ENCODE assay signal across 19 mouse cellular contexts in the genomic region with DNA sequence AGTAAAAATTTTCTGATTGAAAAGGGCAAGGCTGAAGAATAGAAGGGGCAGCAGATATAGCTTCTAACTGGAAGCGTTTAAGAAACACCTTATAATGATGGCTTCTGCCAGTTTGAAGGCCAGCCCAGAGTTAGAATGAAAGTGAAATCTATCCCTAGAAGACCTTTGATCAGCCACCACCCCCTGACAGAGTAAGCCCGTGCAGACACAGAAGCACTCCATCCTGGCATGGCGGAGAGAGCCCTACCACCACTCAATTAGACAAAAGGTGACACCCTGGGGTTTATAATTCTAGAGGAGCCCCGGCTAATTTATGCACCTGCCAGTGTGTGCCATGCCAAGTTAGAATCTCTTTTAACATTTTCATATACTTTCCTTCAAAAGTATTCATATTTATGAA.
A peak's percentile ranks its signal among the peaks of the same experiment; 100 is the strongest.
DNase-seq lines count a peak whose midpoint lies in the region; ATAC-seq and TF ChIP-seq lines count a peak whose summit lies in the region.
"Had no signal": no experiment of that assay in that cellular context is flagged by ENCODE, and none has a peak within 500 bp of the region (broad histone marks: within the 10 kb centered on the region; RNA-seq: fewer than 3 reads in every experiment).

No protein-coding gene starts in this region.

- H3K27me3 ChIP-seq in forebrain, embryonic 12.5 days, result 0 out of 2 replicates have a peak, but pooled peaks cover 4% of the 10 kb centered on the region
- no peaks in the 10 kb centered on the region for H3K27me3 ChIP-seq in forebrain, postnatal 0 days (ENCODE audit: insufficient read depth, low read length)
- H3K27me3 ChIP-seq in kidney, postnatal 0 days (ENCODE audit: insufficient read depth, low read length), result no peaks in the 10 kb centered on the region
- no peaks in the 10 kb centered on the region for H3K27me3 ChIP-seq in embryonic facial prominence, embryonic 14.5 days (replicated peaks; ENCODE audit: control insufficient read depth, insufficient read depth, low read length)
- no peaks in the 10 kb centered on the region for H3K27me3 ChIP-seq in midbrain, postnatal 0 days (ENCODE audit: insufficient read depth, low read length)
- H3K27me3 ChIP-seq: limb, embryonic 12.5 days; lung, embryonic 15.5 days had no signal

- no peak overlapping the region for H3K4me3 ChIP-seq in forebrain, embryonic 12.5 days (replicated peaks)
- no peak overlapping the region for H3K4me3 ChIP-seq in forebrain, postnatal 0 days (ENCODE audit: low read depth, low read length)
- H3K4me3 ChIP-seq in kidney, postnatal 0 days (replicated peaks; ENCODE audit: low read depth, low read length), result no peak overlapping the region
- H3K4me3 ChIP-seq in embryonic facial prominence, embryonic 14.5 days (ENCODE audit: low read depth, low read length), result no peak overlapping the region
- no peak overlapping the region for H3K4me3 ChIP-seq in midbrain, postnatal 0 days (ENCODE audit: low read depth, low read length)
- H3K4me3 ChIP-seq: erythroblast, embryonic 14.5 days; heart, adult 2 months; limb, embryonic 12.5 days; lung, embryonic 15.5 days had no signal

- H3K9ac ChIP-seq in forebrain, embryonic 12.5 days, result no peak overlapping the region
- H3K9ac ChIP-seq in forebrain, postnatal 0 days, result no peak overlapping the region
- no peak overlapping the region for H3K9ac ChIP-seq in kidney, postnatal 0 days (ENCODE audit: low read depth, low read length)
- H3K9ac ChIP-seq in embryonic facial prominence, embryonic 14.5 days (ENCODE audit: low read depth, low read length), result no peak overlapping the region
- no peak overlapping the region for H3K9ac ChIP-seq in midbrain, postnatal 0 days (replicated peaks; ENCODE audit: low read length, poor library complexity, severe bottlenecking)
- H3K9ac ChIP-seq: limb, embryonic 12.5 days; liver, embryonic 14.5 days; lung, embryonic 15.5 days had no signal

- H3K4me1 ChIP-seq in forebrain, embryonic 12.5 days, result peaks cover 26% of the 10 kb centered on the region
- H3K4me1 ChIP-seq in forebrain, postnatal 0 days (ENCODE audit: insufficient read depth), result peaks cover 5% of the 10 kb centered on the region; the same call in 1 of the 2 replicates
- H3K4me1 ChIP-seq in kidney, postnatal 0 days (replicated peaks; ENCODE audit: insufficient read depth, low read length), result no peaks in the 10 kb centered on the region
- peaks cover 6% of the 10 kb centered on the region; the same call in 1 of the 2 replicates for H3K4me1 ChIP-seq in embryonic facial prominence, embryonic 14.5 days (ENCODE audit: control insufficient read depth, insufficient read depth, low read length)
- H3K4me1 ChIP-seq in midbrain, postnatal 0 days (ENCODE audit: insufficient read depth, low read length), result peaks cover 6% of the 10 kb centered on the region; the same call in 1 of the 2 replicates

- no peak for DNase-seq in forebrain, postnatal 0 days
- peak; percentile 16 for DNase-seq in kidney, postnatal 0 days (ENCODE audit: low spot score)
- DNase-seq in kidney, postnatal 25 days, result no peak
- no peak for DNase-seq in embryonic facial prominence, embryonic 14.5 days (ENCODE audit: low spot score)
- DNase-seq in midbrain, postnatal 0 days (ENCODE audit: low spot score), result no peak
- no peak for DNase-seq in MN1 (ENCODE audit: low spot score)
- DNase-seq: B cell, adult 2 months; cerebellum, postnatal 14 days; gastrocnemius, postnatal 10 days; heart, adult 2 months; kidney, adult 11 months; lung, postnatal 4 days; right cerebral cortex, postnatal 4 days; thymus, adult 2 months had no signal

- 0 out of 2 replicates have a peak overlapping the region, but pooled peaks have one; percentile 25 for H3K27ac ChIP-seq in forebrain, embryonic 12.5 days
- no peak overlapping the region for H3K27ac ChIP-seq in forebrain, postnatal 0 days (ENCODE audit: low read depth, low read length)
- H3K27ac ChIP-seq in kidney, postnatal 0 days, result no peak overlapping the region
- no peak overlapping the region for H3K27ac ChIP-seq in embryonic facial prominence, embryonic 14.5 days (replicated peaks; ENCODE audit: low read depth, low read length)
- 0 out of 2 replicates have a peak overlapping the region, but pooled peaks have one; percentile 13 for H3K27ac ChIP-seq in midbrain, postnatal 0 days (ENCODE audit: low read depth, low read length)
- H3K27ac ChIP-seq: heart, adult 2 months; limb, embryonic 12.5 days; liver, embryonic 14.5 days; lung, embryonic 15.5 days had no signal

- H3K9me3 ChIP-seq in forebrain, embryonic 12.5 days, result no peaks in the 10 kb centered on the region
- no peaks in the 10 kb centered on the region for H3K9me3 ChIP-seq in forebrain, postnatal 0 days (ENCODE audit: low read length)
- no peaks in the 10 kb centered on the region for H3K9me3 ChIP-seq in kidney, postnatal 0 days (replicated peaks; ENCODE audit: low read length)
- no peaks in the 10 kb centered on the region for H3K9me3 ChIP-seq in embryonic facial prominence, embryonic 14.5 days (ENCODE audit: control insufficient read depth, low read length)
- no peaks in the 10 kb centered on the region for H3K9me3 ChIP-seq in midbrain, postnatal 0 days (ENCODE audit: low read length)
- H3K9me3 ChIP-seq: limb, embryonic 12.5 days; lung, embryonic 15.5 days had no signal

- ATAC-seq in forebrain, embryonic 12.5 days (ENCODE audit: low FRiP score), result peak; percentile 43; the same call in 1 of the 2 replicates
- no peak for ATAC-seq in forebrain, postnatal 0 days
- no peak for ATAC-seq in kidney, postnatal 0 days (replicated peaks; ENCODE audit: low FRiP score, low read depth)
- ATAC-seq in embryonic facial prominence, embryonic 14.5 days (ENCODE audit: low read depth), result peak; percentile 34; the same call in 1 of the 2 replicates
- ATAC-seq in midbrain, postnatal 0 days (ENCODE audit: low FRiP score), result no peak

- TF ChIP-seq CTCF in forebrain, postnatal 0 days (IDR thresholded peaks at IDR 0.05; ENCODE audit: low read depth), result no peak
- TF ChIP-seq CTCF in kidney, postnatal 0 days (IDR thresholded peaks at IDR 0.05; ENCODE audit: low read depth), result no peak
- no peak for TF ChIP-seq CTCF in midbrain, postnatal 0 days (IDR thresholded peaks at IDR 0.05)

- WGBS in forebrain, embryonic 12.5 days, result 5% methylated on average over 4 of the region's 4 CpGs
- WGBS in forebrain, postnatal 0 days, result 11% methylated on average over 4 of the region's 4 CpGs
- 26% methylated on average over 4 of the region's 4 CpGs for WGBS in kidney, postnatal 0 days
- WGBS in embryonic facial prominence, embryonic 14.5 days, result 24% methylated on average over 4 of the region's 4 CpGs
- WGBS in midbrain, postnatal 0 days, result 18% methylated on average over 4 of the region's 4 CpGs

- H3K36me3 ChIP-seq in forebrain, embryonic 12.5 days (replicated peaks), result no peaks in the 10 kb centered on the region
- no peaks in the 10 kb centered on the region for H3K36me3 ChIP-seq in forebrain, postnatal 0 days (ENCODE audit: insufficient read depth)
- H3K36me3 ChIP-seq in kidney, postnatal 0 days (ENCODE audit: insufficient read depth, low read length), result no peaks in the 10 kb centered on the region
- H3K36me3 ChIP-seq in embryonic facial prominence, embryonic 14.5 days (ENCODE audit: control insufficient read depth, insufficient read depth, low read length), result no peaks in the 10 kb centered on the region
- H3K36me3 ChIP-seq in midbrain, postnatal 0 days (ENCODE audit: insufficient read depth, low read length), result no peaks in the 10 kb centered on the region
- H3K36me3 ChIP-seq: limb, embryonic 12.5 days; lung, embryonic 15.5 days had no signal

- H3K4me2 ChIP-seq in forebrain, embryonic 12.5 days, result no peak overlapping the region
- no peak overlapping the region for H3K4me2 ChIP-seq in forebrain, postnatal 0 days (ENCODE audit: low read depth)
- H3K4me2 ChIP-seq in kidney, postnatal 0 days (ENCODE audit: low read length), result no peak overlapping the region
- no peak overlapping the region for H3K4me2 ChIP-seq in embryonic facial prominence, embryonic 14.5 days (ENCODE audit: low read depth, low read length)
- H3K4me2 ChIP-seq in midbrain, postnatal 0 days (ENCODE audit: low read depth, low read length, poor library complexity, severe bottlenecking), result no peak overlapping the region
- H3K4me2 ChIP-seq: limb, embryonic 12.5 days; lung, embryonic 15.5 days had no signal

Comparison
In these comparisons a context has a peak if more than half of its experiments do, and no peak if none do; other contexts are left out.
1. ATAC-seq: peak in forebrain, embryonic 12.5 days (single experiment) and embryonic facial prominence, embryonic 14.5 days (single experiment); none in forebrain, postnatal 0 days (single experiment), kidney, postnatal 0 days (single experiment) and midbrain, postnatal 0 days (single experiment).
2. H3K27ac ChIP-seq: peak in forebrain, embryonic 12.5 days (single experiment) and midbrain, postnatal 0 days (single experiment); none in forebrain, postnatal 0 days (single experiment), kidney, postnatal 0 days (single experiment) and embryonic facial prominence, embryonic 14.5 days (single experiment).